Mouse (Mus musculus) limb, embryonic 13.5 days (tissue): ENCODE measurements around the gene Slc5a1. TPM values are rescaled to one million over a fixed set of nuclear protein-coding genes. Genes with fewer than 3 reads are reported as not detected.

Experiments used
- polyA plus RNA-seq: library from polyadenylated mRNA; unstranded; fragments of >200 nt; fragmentation: Nextera tagmentation; extraction: Ambion mirVana; gene quantifications from 2 replicates; pipeline ENCODE4 v1.2.1, GENCODE M21; 2015

The Slc5a1 gene
- polyA plus RNA-seq, 1 experiment from 2014 or later, result not detected

Other genes with a start within 250 kb of the Slc5a1 start
- gene Prr14l, start 250.0 kb upstream of the Slc5a1 start, polyA plus RNA-seq, result 12.2 and 13.3 TPM in 2 replicates
- gene Depdc5, start 240.5 kb upstream of the Slc5a1 start, polyA plus RNA-seq, result 23.4 and 24.0 TPM in 2 replicates
- 363 and 388 TPM in 2 replicates for gene Ywhah, start 85.4 kb upstream of the Slc5a1 start, polyA plus RNA-seq
- 6.8 and 7.4 TPM in 2 replicates for gene Spon2, start 114.2 kb downstream of the Slc5a1 start, polyA plus RNA-seq
- gene Ctbp1, start 170.8 kb downstream of the Slc5a1 start, polyA plus RNA-seq, result 341 and 368 TPM in 2 replicates
- 130 and 131 TPM in 2 replicates for gene Maea, start 231.3 kb downstream of the Slc5a1 start, polyA plus RNA-seq